Mouse (Mus musculus) embryo, embryonic 10 days (tissue): ENCODE data around the gene Zfp345.
A peak's percentile ranks its signal among the peaks of the same experiment; 100 is the strongest.
"Not testable (repeated sequence)": the region's sequence is repeated elsewhere in the genome, so short reads cannot be mapped to it uniquely, and the experiment has no call there.

Source experiments
- DNase-seq: peaks from one replicate; pipeline ENCODE4 v3.0.0-alpha.2; 2015; ENCODE audit warnings: low spot score

Zfp345 gene

GRCm38 (mm10) chr2:150484939-150485778 is at the start of gene Zfp345:
Gene Zfp345, minus strand, starts transcription at chr2:150485091.
- DNase-seq, result not testable (repeated sequence)

- peak; percentile 53 for DNase-seq
Observed at GRCm38 (mm10) chr2:150525703-150526207, 40.9 kb upstream of the Zfp345 start.

- no peak for DNase-seq
Observed at GRCm38 (mm10) chr2:150512837-150513236, 27.9 kb upstream of the Zfp345 start.

- peak; percentile 10 for DNase-seq
Observed at GRCm38 (mm10) chr2:150500124-150500973, 15.5 kb upstream of the Zfp345 start.

GRCm38 (mm10) chr2:150493031-150493430 is 8.1 kb upstream of the Zfp345 start:
- no peak for DNase-seq

- peak; percentile 49 for DNase-seq
Observed at GRCm38 (mm10) chr2:150451180-150451919, 33.5 kb downstream of the Zfp345 start, which contains the start of gene Zfp442. Gene Zfp442, minus strand, starts transcription at chr2:150451486.

GRCm38 (mm10) chr2:150439084-150439483 is 45.8 kb downstream of the Zfp345 start:
- not testable (repeated sequence) for DNase-seq
